Mouse (Mus musculus) kidney, embryonic 14.5 days (tissue): Measurements from ENCODE around the gene Cp. TPM values are rescaled to one million over a fixed set of nuclear protein-coding genes. Genes with fewer than 3 reads are reported as not detected.
"Not testable (repeated sequence)": the region's sequence is repeated elsewhere in the genome, so short reads cannot be mapped to it uniquely, and the experiment has no call there.

ENCODE experiments used
- ATAC-seq: fragments of 200-750 bp; cut with Nextera tagmentation; 2 replicates; pipeline ENCODE4 v1.8.0; 2017; ENCODE audit warnings: moderate number of reproducible peaks, mild to moderate bottlenecking, moderate TSS enrichment, moderate library complexity; ENCODE audit not compliant: low FRiP score, low TSS enrichment
- H3K27ac ChIP-seq: fragments of 300-500 bp; sonication (generic); 2 replicates; pipeline ENCODE4 v1.5.1; 2014; ENCODE audit warnings: low read depth, mild to moderate bottlenecking, low read length, moderate library complexity, mixed read lengths
- H3K27me3 ChIP-seq: fragments of 300-500 bp; sonication (generic); 2 replicates; pipeline ENCODE4 v1.6.1; 2014; ENCODE audit warnings: mild to moderate bottlenecking, low read length; ENCODE audit not compliant: control insufficient read depth, insufficient read depth
- H3K36me3 ChIP-seq: fragments of 300-500 bp; sonication (generic); 2 replicates; pipeline ENCODE4 v1.6.1; 2014; ENCODE audit warnings: low read length, mixed read lengths; ENCODE audit not compliant: control insufficient read depth, insufficient read depth
- H3K4me1 ChIP-seq: fragments of 300-500 bp; sonication (generic); 2 replicates; pipeline ENCODE4 v1.6.1; 2014; ENCODE audit warnings: low read length, mixed read lengths; ENCODE audit not compliant: control insufficient read depth, insufficient read depth
- H3K4me2 ChIP-seq: fragments of 300-500 bp; sonication (generic); replicated peaks from 2 replicates; pipeline ENCODE4 v1.6.1; 2014; ENCODE audit warnings: low read depth, mild to moderate bottlenecking, low read length
- H3K4me3 ChIP-seq: fragments of 300-500 bp; sonication (generic); 2 replicates; pipeline ENCODE4 v1.5.1; 2014; ENCODE audit warnings: mild to moderate bottlenecking, low read length
- H3K9ac ChIP-seq: fragments of 300-500 bp; sonication (generic); 2 replicates; pipeline ENCODE4 v1.6.1; 2014; ENCODE audit warnings: low read depth, mild to moderate bottlenecking, low read length, moderate library complexity
- H3K9me3 ChIP-seq: fragments of 300-500 bp; sonication (generic); 2 replicates; pipeline ENCODE4 v1.6.1; 2016; ENCODE audit warnings: low read length; ENCODE audit not compliant: control insufficient read depth
- WGBS: fragments of 180-500 bp; shearing (Covaris S2); extraction: QIAGEN DNeasy Blood & Tissue Kit; methylation state at CpG from one replicate; pipeline ENCODE4 v1.1.7; 2014; 5-methylcytosine and 5-hydroxymethylcytosine counted together
- polyA plus RNA-seq: library from polyadenylated mRNA; unstranded; fragments of >200 nt; fragmentation: Nextera tagmentation; extraction: Ambion mirVana; gene quantifications from 2 replicates; pipeline ENCODE4 v1.2.1, GENCODE M21; 2014

Gene Cp
- polyA plus RNA-seq: 0.10 and 0.47 TPM in 2 replicates

GRCm38 (mm10) chr3:19956885-19957284 lies at the start of gene Cp:
TSS of gene Cp (plus strand) at chr3:19957054.
- WGBS: 72% methylated on average over 5 of the region's 5 CpGs
- Histone ChIP-seq H3K27me3 (no peaks in the 10 kb centered on the region), H3K27ac (no peak within 1 kb of the TSS), H3K36me3 (no peaks in the 10 kb centered on the region), H3K4me1 (no peaks in the 10 kb centered on the region), H3K9me3 (no peaks in the 10 kb centered on the region), H3K4me3 (no peak within 1 kb of the TSS), H3K4me2 (no peak within 1 kb of the TSS), H3K9ac (no peak within 1 kb of the TSS)
- no peak for ATAC-seq

GRCm38 (mm10) chr3:19948552-19948951 lies 8.3 kb upstream of the Cp start:
- Histone ChIP-seq H3K36me3 (no peaks in the 10 kb centered on the region), H3K9ac (no peak overlapping the region), H3K9me3 (no peaks in the 10 kb centered on the region), H3K27me3 (no peaks in the 10 kb centered on the region), H3K4me1 (no peaks in the 10 kb centered on the region), H3K4me2 (no peak overlapping the region), H3K4me3 (no peak overlapping the region), H3K27ac (no peak overlapping the region)
- ATAC-seq: no peak

- not testable (repeated sequence) for H3K9ac ChIP-seq, H3K27ac ChIP-seq, ATAC-seq, H3K4me3 ChIP-seq, H3K36me3 ChIP-seq, H3K9me3 ChIP-seq, H3K4me2 ChIP-seq, H3K4me1 ChIP-seq, H3K27me3 ChIP-seq
- 84% methylated on average over 1 of the region's 1 CpGs for WGBS
These were observed 7.5 kb upstream of the Cp start for GRCm38 (mm10) chr3:19949401-19949800.

- Histone ChIP-seq H3K36me3 (no peaks in the 10 kb centered on the region), H3K27ac (no peak overlapping the region)
- WGBS: 79% methylated on average over 1 of the region's 1 CpGs
These were observed 3.4 kb upstream of the Cp start for GRCm38 (mm10) chr3:19953425-19953824.

GRCm38 (mm10) chr3:19953865-19954264 lies 3.0 kb upstream of the Cp start:
- WGBS: 64% methylated on average over 3 of the region's 3 CpGs

More at GRCm38 (mm10) chr3:19953425-19953824, 3.4 kb upstream of the Cp start:
- ATAC-seq: no peak
- H3K9ac ChIP-seq: no peak overlapping the region
- no peaks in the 10 kb centered on the region for H3K9me3 ChIP-seq
- H3K4me2 ChIP-seq: no peak overlapping the region
- H3K4me1 ChIP-seq: no peaks in the 10 kb centered on the region
- H3K4me3 ChIP-seq: no peak overlapping the region
- H3K27me3 ChIP-seq: no peaks in the 10 kb centered on the region

GRCm38 (mm10) chr3:19958031-19958430 lies 1.2 kb downstream of the Cp start:
- no peaks in the 10 kb centered on the region for H3K4me1 ChIP-seq
- H3K36me3 ChIP-seq: no peaks in the 10 kb centered on the region
- H3K27ac ChIP-seq: no peak overlapping the region
- H3K4me3 ChIP-seq: no peak overlapping the region
- H3K9me3 ChIP-seq: no peaks in the 10 kb centered on the region
- no peak overlapping the region for H3K9ac ChIP-seq
- H3K27me3 ChIP-seq: no peaks in the 10 kb centered on the region
- H3K4me2 ChIP-seq: no peak overlapping the region
- ATAC-seq: no peak

More at GRCm38 (mm10) chr3:19953865-19954264, 3.0 kb upstream of the Cp start:
- H3K36me3 ChIP-seq: no peaks in the 10 kb centered on the region
- no peak overlapping the region for H3K4me3 ChIP-seq
- no peaks in the 10 kb centered on the region for H3K27me3 ChIP-seq
- no peaks in the 10 kb centered on the region for H3K9me3 ChIP-seq
- H3K4me2 ChIP-seq: no peak overlapping the region
- no peak overlapping the region for H3K9ac ChIP-seq
- H3K4me1 ChIP-seq: no peaks in the 10 kb centered on the region
- ATAC-seq: no peak
- H3K27ac ChIP-seq: no peak overlapping the region

- H3K27ac ChIP-seq: no peak overlapping the region
- H3K4me3 ChIP-seq: no peak overlapping the region
- no peak overlapping the region for H3K9ac ChIP-seq
- 83% methylated on average over 1 of the region's 1 CpGs for WGBS
- no peaks in the 10 kb centered on the region for H3K36me3 ChIP-seq
- H3K4me1 ChIP-seq: no peaks in the 10 kb centered on the region
- no peaks in the 10 kb centered on the region for H3K27me3 ChIP-seq
- no peak overlapping the region for H3K4me2 ChIP-seq
- no peak for ATAC-seq
- H3K9me3 ChIP-seq: no peaks in the 10 kb centered on the region
These were observed 2.1 kb downstream of the Cp start for GRCm38 (mm10) chr3:19958983-19959382.

GRCm38 (mm10) chr3:19960570-19961114 lies 3.8 kb downstream of the Cp start:
- WGBS: 77% methylated on average over 3 of the region's 3 CpGs
- ATAC-seq: no peak
- Histone ChIP-seq H3K36me3 (no peaks in the 10 kb centered on the region), H3K27ac (no peak overlapping the region), H3K4me3 (no peak overlapping the region), H3K9ac (no peak overlapping the region), H3K9me3 (no peaks in the 10 kb centered on the region), H3K27me3 (no peaks in the 10 kb centered on the region), H3K4me1 (no peaks in the 10 kb centered on the region), H3K4me2 (no peak overlapping the region)

- WGBS: 87% methylated on average over 2 of the region's 2 CpGs
- H3K36me3 ChIP-seq: no peaks in the 10 kb centered on the region
- no peaks in the 10 kb centered on the region for H3K4me1 ChIP-seq
- no peak for ATAC-seq
- H3K9me3 ChIP-seq: no peaks in the 10 kb centered on the region
- H3K27me3 ChIP-seq: no peaks in the 10 kb centered on the region
- no peak overlapping the region for H3K27ac ChIP-seq
- no peak overlapping the region for H3K9ac ChIP-seq
- H3K4me2 ChIP-seq: no peak overlapping the region
- H3K4me3 ChIP-seq: no peak overlapping the region
These were observed 4.5 kb downstream of the Cp start for GRCm38 (mm10) chr3:19961341-19961740.
